ENCODE assay signal across 21 mouse cellular contexts in genomic region chr13:100597284-100597683, GRCm38 (mm10). TPM values are rescaled to one million over a fixed set of nuclear protein-coding genes. Genes with fewer than 3 reads are reported as not detected.
DNase-seq lines count a peak whose midpoint lies in the region; TF ChIP-seq lines count a peak whose summit lies in the region.
"Had no signal": no experiment of that assay in that cellular context is flagged by ENCODE, and none has a peak within 500 bp of the region (broad histone marks: within the 10 kb centered on the region; RNA-seq: fewer than 3 reads in every experiment).

No protein-coding gene starts in this region.

- TF ChIP-seq EP300 in CH12.LX (IDR thresholded peaks at IDR 0.05; ENCODE audit: low read length) = no peak
- TF ChIP-seq EP300 in MEL (IDR thresholded peaks at IDR 0.05; ENCODE audit: low read depth in 1 of 2, low read length in 2 of 2) = no peak

- H3K4me3 ChIP-seq in CH12.LX (replicated peaks in 1 of 3; ENCODE audit: low read depth in 2 of 3, low read length in 2 of 3, poor library complexity in 1 of 3) (no peak overlapping the region), ES-E14 (ENCODE audit: insufficient read depth in 1 of 2, low read depth in 1 of 2, low read length in 2 of 2, poor library complexity in 1 of 2, severe bottlenecking in 1 of 2) (no peak overlapping the region), MEL (ENCODE audit: control insufficient read depth in 1 of 2, insufficient read depth in 1 of 2, low read depth in 2 of 2, low read length in 2 of 2) (no peak overlapping the region)
- H3K4me3 ChIP-seq in layer of hippocampus, adult 2 months = no peak overlapping the region
- no peak overlapping the region for H3K4me3 ChIP-seq in embryonic facial prominence, embryonic 10.5 days

- H3K9me3 ChIP-seq in CH12.LX (replicated peaks; ENCODE audit: low read length) (no peaks in the 10 kb centered on the region), ES-E14 (ENCODE audit: control insufficient read depth, insufficient read depth, low read depth, low read length) (no peaks in the 10 kb centered on the region), MEL (replicated peaks; ENCODE audit: insufficient read depth, low read length) (no peaks in the 10 kb centered on the region)
- H3K9me3 ChIP-seq in embryonic facial prominence, embryonic 10.5 days = no peaks in the 10 kb centered on the region
- H3K9me3 ChIP-seq: G1E had no signal

- WGBS in embryonic facial prominence, embryonic 10.5 days = 81% methylated on average over 9 of the region's 9 CpGs

- TF ChIP-seq RAD21 in CH12.LX (IDR thresholded peaks at IDR 0.05; ENCODE audit: low read depth, low read length) (no peak), MEL (IDR thresholded peaks at IDR 0.05; ENCODE audit: low read depth, low read length) (no peak)

- H3K27ac ChIP-seq in CH12.LX (ENCODE audit: insufficient read depth, low read depth) (no peak overlapping the region), ES-E14 (ENCODE audit: insufficient read depth, low read depth, low read length, poor library complexity, severe bottlenecking) (no peak overlapping the region), MEL (ENCODE audit: control insufficient read depth, low read depth, low read length) (no peak overlapping the region)
- no peak overlapping the region for H3K27ac ChIP-seq in layer of hippocampus, adult 2 months
- no peak overlapping the region for H3K27ac ChIP-seq in embryonic facial prominence, embryonic 10.5 days (replicated peaks)

- H3K9ac ChIP-seq in CH12.LX (ENCODE audit: insufficient read depth, low read depth) = no peak overlapping the region
- no peak overlapping the region for H3K9ac ChIP-seq in ES-E14 (ENCODE audit: insufficient read depth, low read depth, low read length, poor library complexity, severe bottlenecking)
- no peak overlapping the region for H3K9ac ChIP-seq in MEL (ENCODE audit: control insufficient read depth, low read depth, low read length, poor library complexity, severe bottlenecking)

- TF ChIP-seq CTCF in CH12.LX (conservative IDR thresholded peaks at IDR 0.05 in 1 of 2, IDR thresholded peaks at IDR 0.05 in 1 of 2; ENCODE audit: low read depth in 2 of 2, low read length in 2 of 2) (no peak), MEL (IDR thresholded peaks at IDR 0.05 in 2 of 3, conservative IDR thresholded peaks at IDR 0.05 in 1 of 3; ENCODE audit: control insufficient read depth in 1 of 3, insufficient read depth in 1 of 3, low read depth in 2 of 3, low read length in 3 of 3, poor library complexity in 1 of 3, severe bottlenecking in 1 of 3) (no peak)
- TF ChIP-seq CTCF in layer of hippocampus, adult 2 months (conservative IDR thresholded peaks at IDR 0.05) = no peak

- H3K36me3 ChIP-seq in CH12.LX (replicated peaks in 1 of 2; ENCODE audit: control insufficient read depth in 1 of 2, insufficient read depth in 1 of 2, low read length in 1 of 2) (no peaks in the 10 kb centered on the region), ES-E14 (ENCODE audit: control insufficient read depth, insufficient read depth, low read length, poor library complexity, severe bottlenecking) (no peaks in the 10 kb centered on the region), MEL (ENCODE audit: control insufficient read depth in 1 of 2, insufficient read depth in 2 of 2, low read length in 2 of 2) (no peaks in the 10 kb centered on the region)
- no peaks in the 10 kb centered on the region for H3K36me3 ChIP-seq in embryonic facial prominence, embryonic 10.5 days (replicated peaks)

- dilution Hi-C loops in CH12.LX (cut with MboI; ENCODE audit: extremely low pct_ligation_motif_present, extremely low pct_unique_long_range_greater_than_20kb, low sequenced_read_pairs) = no loop called here

- H3K27me3 ChIP-seq in CH12.LX (replicated peaks) (no peaks in the 10 kb centered on the region), MEL (ENCODE audit: control insufficient read depth in 1 of 2, insufficient read depth in 2 of 2, low read length in 2 of 2) (no peaks in the 10 kb centered on the region)
- H3K27me3 ChIP-seq in embryonic facial prominence, embryonic 10.5 days (replicated peaks; ENCODE audit: low read depth, poor library complexity, severe bottlenecking) = no peaks in the 10 kb centered on the region
- H3K27me3 ChIP-seq: Patski had no signal

- in situ Hi-C loops in CH12.LX (cut with MboI; ENCODE audit: low pct_ligation_motif_present, low pct_unique_long_range_greater_than_20kb, low sequenced_read_pairs) = no loop called here
- in situ Hi-C loops in ES-E14 (cut with MboI; ENCODE audit: low sequenced_read_pairs in 2 of 2, unreplicated experiment in 2 of 2) = no loop called here

- no peaks in the 10 kb centered on the region for H3K79me2 ChIP-seq in CH12.LX (replicated peaks; ENCODE audit: control insufficient read depth, extremely low read depth, insufficient read depth, poor library complexity, severe bottlenecking)
- no peaks in the 10 kb centered on the region for H3K79me2 ChIP-seq in MEL (ENCODE audit: control insufficient read depth, insufficient read depth, low read length, poor library complexity)

- DNase-seq in CH12.LX (ENCODE audit: extremely low read depth) (no peak), ES-E14 (ENCODE audit: low read depth, low spot score) (no peak), MEL (ENCODE audit: low read depth, low spot score) (no peak)
- no peak for DNase-seq in heart, postnatal 4 days
- DNase-seq in layer of hippocampus, adult 2 months (ENCODE audit: low spot score in 2 of 2) = no peak
- DNase-seq in embryonic facial prominence, embryonic 10.5 days (ENCODE audit: low spot score) = no peak
- DNase-seq: adrenal gland, adult 2 months; adrenal gland, adult 8-10 months; adrenal gland, postnatal 10 days; adrenal gland, postnatal 14 days; adrenal gland, postnatal 25 days; adrenal gland, postnatal 36 days; B cell, adult 2 months; cerebellum, adult 11 months; cerebellum, adult 11-12 months; cerebellum, adult 18-20 months; cerebellum, adult 2 months; cerebellum, adult 8-10 months; cerebellum, adult 9-10 months had no signal

- peaks cover 0 to 6% of the 10 kb centered on the region in 2 experiments; a peak in 2 of 4 replicates for H3K4me1 ChIP-seq in CH12.LX (ENCODE audit: control insufficient read depth in 1 of 2, insufficient read depth in 2 of 2)
- H3K4me1 ChIP-seq in ES-E14 (ENCODE audit: control insufficient read depth in 2 of 2, insufficient read depth in 2 of 2, low read length in 2 of 2, poor library complexity in 1 of 2) = peaks cover 0 to 4% of the 10 kb centered on the region in 2 experiments; a peak in 1 of 4 replicates
- no peaks in the 10 kb centered on the region for H3K4me1 ChIP-seq in MEL (ENCODE audit: control insufficient read depth in 1 of 2, insufficient read depth in 2 of 2, low read length in 2 of 2)
- peaks cover 8% of the 10 kb centered on the region for H3K4me1 ChIP-seq in embryonic facial prominence, embryonic 10.5 days

- H3K4me2 ChIP-seq in CH12.LX (ENCODE audit: insufficient read depth, low read depth, poor library complexity, severe bottlenecking) = no peak overlapping the region

- TF ChIP-seq POLR2A in CH12.LX (IDR thresholded peaks at IDR 0.05; ENCODE audit: low read depth, low read length) (no peak), MEL (IDR thresholded peaks at IDR 0.05; ENCODE audit: control insufficient read depth in 1 of 2, insufficient read depth in 1 of 2, low read depth in 1 of 2, low read length in 2 of 2, poor library complexity in 1 of 2) (no peak)

RNA-seq across cellular contexts. Expression of gene Marveld2, which starts 19.5 kb away (rescaled TPM):
- 1.9 and 2.1 TPM in 2 replicates for total RNA-seq in CH12.LX (2012; rRNA removed)
- 0.13 TPM in 1 of 2 replicates, not detected in the other for total RNA-seq in CH12.LX (2014; rRNA removed)
- polyA plus RNA-seq in CH12.LX (2012; ENCODE audit: insufficient read length, low read depth) = 0.12 and 0.27 TPM in 2 replicates
- 2.5 and 4.7 TPM in 2 replicates for total RNA-seq in ES-E14 (2012; rRNA removed)
- not detected in 2 replicates for total RNA-seq in MEL (2012; rRNA removed)
- polyA plus RNA-seq in MEL (2012; ENCODE audit: insufficient read depth in 1 of 2, insufficient read length in 2 of 2, low read depth in 1 of 2, low replicate concordance in 2 of 2, missing spikeins in 1 of 2) = not detected
- total RNA-seq in heart, postnatal 4 days (2021) = 1 to 10 TPM; 1.7 to 2.0 TPM
- total RNA-seq in layer of hippocampus, adult 2 months (2021) = 1 to 10 TPM; 1.3 to 1.6 TPM
- polyA plus RNA-seq in embryonic facial prominence, embryonic 10.5 days (2016; fragmentation: Nextera tagmentation; extraction: Ambion mirVana) = 6.0 and 6.2 TPM in 2 replicates

RNA-seq across cellular contexts. Expression of gene Ocln, which starts 44.8 kb away (rescaled TPM):
- total RNA-seq in CH12.LX (2012; rRNA removed) = 2.0 and 2.2 TPM in 2 replicates
- total RNA-seq in CH12.LX (2014; rRNA removed) = 0.39 and 0.70 TPM in 2 replicates
- polyA plus RNA-seq in CH12.LX (2012; ENCODE audit: insufficient read length, low read depth) = 0.23 and 0.50 TPM in 2 replicates
- 6.2 and 17.1 TPM in 2 replicates for total RNA-seq in ES-E14 (2012; rRNA removed)
- 0.23 and 0.31 TPM in 2 replicates for total RNA-seq in MEL (2012; rRNA removed)
- polyA plus RNA-seq in MEL (2012; ENCODE audit: insufficient read depth in 1 of 2, insufficient read length in 2 of 2, low read depth in 1 of 2, low replicate concordance in 2 of 2, missing spikeins in 1 of 2) = under 1 TPM in 1 of 2 experiments, not detected in 1; 0.58 TPM
- 1 to 10 TPM; 1.6 TPM for total RNA-seq in heart, postnatal 4 days (2021)
- total RNA-seq in layer of hippocampus, adult 2 months (2021) = 10 to 100 TPM; 10.6 to 13.0 TPM
- polyA plus RNA-seq in embryonic facial prominence, embryonic 10.5 days (2016; fragmentation: Nextera tagmentation; extraction: Ambion mirVana) = 6.2 and 6.5 TPM in 2 replicates
- polyA plus RNA-seq: G1E had no signal

RNA-seq across cellular contexts. Expression of gene Ak6, which starts 53.5 kb away (rescaled TPM):
- total RNA-seq in CH12.LX (2012; rRNA removed) (179 and 210 TPM in 2 replicates), CH12.LX (2014; rRNA removed) (476 and 500 TPM in 2 replicates), ES-E14 (2012; rRNA removed) (112 and 162 TPM in 2 replicates), MEL (2012; rRNA removed) (234 and 247 TPM in 2 replicates)
- polyA plus RNA-seq in CH12.LX (2012; ENCODE audit: insufficient read length, low read depth) (238 and 246 TPM in 2 replicates), MEL (2012; ENCODE audit: insufficient read depth in 1 of 2, insufficient read length in 2 of 2, low read depth in 1 of 2, low replicate concordance in 2 of 2, missing spikeins in 1 of 2) (100 to 1,000 TPM; 199 to 216 TPM)
- 100 to 1,000 TPM; 102 to 106 TPM for total RNA-seq in heart, postnatal 4 days (2021)
- 10 to 100 TPM; 90.7 to 91.6 TPM for total RNA-seq in layer of hippocampus, adult 2 months (2021)
- polyA plus RNA-seq in embryonic facial prominence, embryonic 10.5 days (2016; fragmentation: Nextera tagmentation; extraction: Ambion mirVana) = 365 and 367 TPM in 2 replicates

RNA-seq across cellular contexts. Expression of gene Rad17, which starts 53.6 kb away (rescaled TPM):
- 19.8 and 23.9 TPM in 2 replicates for total RNA-seq in CH12.LX (2012; rRNA removed)
- total RNA-seq in CH12.LX (2014; rRNA removed) = 47.8 and 54.4 TPM in 2 replicates
- polyA plus RNA-seq in CH12.LX (2012; ENCODE audit: insufficient read length, low read depth) = 19.8 and 22.3 TPM in 2 replicates
- total RNA-seq in ES-E14 (2012; rRNA removed) = 22.0 and 31.3 TPM in 2 replicates
- total RNA-seq in MEL (2012; rRNA removed) = 29.4 and 31.2 TPM in 2 replicates
- 10 to 100 TPM in 1 of 2 experiments, not detected in 1; 21.7 TPM for polyA plus RNA-seq in MEL (2012; ENCODE audit: insufficient read depth in 1 of 2, insufficient read length in 2 of 2, low read depth in 1 of 2, low replicate concordance in 2 of 2, missing spikeins in 1 of 2)
- 10 to 100 TPM; 21.8 to 22.5 TPM for total RNA-seq in heart, postnatal 4 days (2021)
- total RNA-seq in layer of hippocampus, adult 2 months (2021) = 10 to 100 TPM; 13.5 to 15.6 TPM
- polyA plus RNA-seq in embryonic facial prominence, embryonic 10.5 days (2016; fragmentation: Nextera tagmentation; extraction: Ambion mirVana) = 23.4 and 23.8 TPM in 2 replicates

RNA-seq across cellular contexts. Expression of gene Taf9, which starts 54.1 kb away (rescaled TPM):
- total RNA-seq in CH12.LX (2012; rRNA removed) (4.4 and 7.2 TPM in 2 replicates), CH12.LX (2014; rRNA removed) (14.3 and 14.8 TPM in 2 replicates), ES-E14 (2012; rRNA removed) (11.9 and 15.2 TPM in 2 replicates), MEL (2012; rRNA removed) (19.8 and 23.7 TPM in 2 replicates)
- polyA plus RNA-seq in CH12.LX (2012; ENCODE audit: insufficient read length, low read depth) (9.7 and 14.9 TPM in 2 replicates), MEL (2012; ENCODE audit: insufficient read depth in 1 of 2, insufficient read length in 2 of 2, low read depth in 1 of 2, low replicate concordance in 2 of 2, missing spikeins in 1 of 2) (10 to 100 TPM in 1 of 2 experiments, not detected in 1; 38.5 TPM)
- total RNA-seq in heart, postnatal 4 days (2021) = 10 to 100 TPM; 19.8 to 20.3 TPM
- total RNA-seq in layer of hippocampus, adult 2 months (2021) = 10 to 100 TPM; 14.4 to 20.7 TPM
- polyA plus RNA-seq in embryonic facial prominence, embryonic 10.5 days (2016; fragmentation: Nextera tagmentation; extraction: Ambion mirVana) = 20.0 and 23.1 TPM in 2 replicates
- polyA plus RNA-seq: adrenal gland, adult 2 months had no signal

Comparison
In these comparisons a context has a peak if more than half of its experiments do, and no peak if none do; other contexts are left out.
1. Of the 35 proteins assayed by ChIP-seq in both MEL and CH12.LX: peak only in MEL: none; only in CH12.LX: none; in both: MAFK; in neither: 34.